Mouse (Mus musculus) limb, embryonic 13.5 days (tissue): ENCODE data around the gene Art2b. TPM values are rescaled to one million over a fixed set of nuclear protein-coding genes. Genes with fewer than 3 reads are reported as not detected.
"Not testable (repeated sequence)": the region's sequence is repeated elsewhere in the genome, so short reads cannot be mapped to it uniquely, and the experiment has no call there.

Experiments used
- ATAC-seq: fragments of 200-750 bp; cut with Nextera tagmentation; 2 replicates; pipeline ENCODE4 v1.8.0; 2017; ENCODE audit warnings: low read depth, moderate number of reproducible peaks, moderate TSS enrichment; ENCODE audit not compliant: low FRiP score
- H3K27ac ChIP-seq: fragments of 300-500 bp; sonication (generic); 2 replicates; pipeline ENCODE4 v1.5.1; 2015; ENCODE audit warnings: inconsistent platforms, mild to moderate bottlenecking, moderate library complexity
- H3K27me3 ChIP-seq: fragments of 300-500 bp; sonication (generic); 2 replicates; pipeline ENCODE4 v1.6.1; 2015; ENCODE audit warnings: mild to moderate bottlenecking, inconsistent platforms
- H3K36me3 ChIP-seq: fragments of 300-500 bp; sonication (generic); 2 replicates; pipeline ENCODE4 v1.6.1; 2015; ENCODE audit warnings: inconsistent platforms, mild to moderate bottlenecking, moderate library complexity
- H3K4me1 ChIP-seq: fragments of 300-500 bp; sonication (generic); 2 replicates; pipeline ENCODE4 v1.6.1; 2015; ENCODE audit warnings: inconsistent platforms
- H3K4me2 ChIP-seq: fragments of 300-500 bp; sonication (generic); replicated peaks from 2 replicates; pipeline ENCODE4 v1.6.1; 2015; ENCODE audit warnings: inconsistent platforms, mild to moderate bottlenecking, moderate library complexity
- H3K4me3 ChIP-seq: fragments of 300-500 bp; sonication (generic); 2 replicates; pipeline ENCODE4 v1.5.1; 2015; ENCODE audit warnings: moderate library complexity, mild to moderate bottlenecking, inconsistent platforms
- H3K9ac ChIP-seq: fragments of 300-500 bp; sonication (generic); 2 replicates; pipeline ENCODE4 v1.6.1; 2015; ENCODE audit warnings: mild to moderate bottlenecking, inconsistent platforms
- H3K9me3 ChIP-seq: fragments of 300-500 bp; sonication (generic); 2 replicates; pipeline ENCODE4 v1.6.1; 2016; ENCODE audit warnings: inconsistent platforms
- WGBS: fragments of 180-500 bp; shearing (Covaris S2); methylation state at CpG from one replicate; pipeline ENCODE4 v1.1.7; 2015; 5-methylcytosine and 5-hydroxymethylcytosine counted together
- polyA plus RNA-seq: library from polyadenylated mRNA; unstranded; fragments of >200 nt; fragmentation: Nextera tagmentation; extraction: Ambion mirVana; gene quantifications from 2 replicates; pipeline ENCODE4 v1.2.1, GENCODE M21; 2015

The Art2b gene
- not detected in 2 replicates for polyA plus RNA-seq

GRCm38 (mm10) chr7:101585408-101585807 lies at the start of gene Art2b:
Gene Art2b, minus strand, starts transcription at chr7:101585600.
- H3K9ac ChIP-seq: no peak within 1 kb of the TSS
- H3K36me3 ChIP-seq: no peaks in the 10 kb centered on the region
- no peak within 1 kb of the TSS for H3K4me2 ChIP-seq
- no peak for ATAC-seq
- no peaks in the 10 kb centered on the region for H3K27me3 ChIP-seq
- no peak within 1 kb of the TSS for H3K4me3 ChIP-seq
- WGBS: 78% methylated on average over 5 of the region's 5 CpGs
- H3K4me1 ChIP-seq: no peaks in the 10 kb centered on the region
- no peak within 1 kb of the TSS for H3K27ac ChIP-seq
- no peaks in the 10 kb centered on the region for H3K9me3 ChIP-seq

- 82% methylated on average over 4 of the region's 4 CpGs for WGBS
- Histone ChIP-seq H3K36me3 (no peaks in the 10 kb centered on the region), H3K9ac (no peak overlapping the region), H3K4me2 (no peak overlapping the region), H3K4me3 (no peak overlapping the region), H3K4me1 (no peaks in the 10 kb centered on the region), H3K27me3 (no peaks in the 10 kb centered on the region), H3K9me3 (peaks cover 5% of the 10 kb centered on the region; the same call in 1 of the 2 replicates), H3K27ac (no peak overlapping the region)
- no peak for ATAC-seq
These were observed 49.1 kb upstream of the Art2b start for GRCm38 (mm10) chr7:101634513-101634912.

GRCm38 (mm10) chr7:101633629-101634177 lies 48.3 kb upstream of the Art2b start:
- Histone ChIP-seq H3K4me3 (no peak overlapping the region), H3K9me3 (peaks cover 5% of the 10 kb centered on the region; the same call in 1 of the 2 replicates), H3K4me2 (no peak overlapping the region), H3K27me3 (no peaks in the 10 kb centered on the region), H3K4me1 (no peaks in the 10 kb centered on the region), H3K36me3 (no peaks in the 10 kb centered on the region), H3K27ac (no peak overlapping the region), H3K9ac (no peak overlapping the region)
- 77% methylated on average over 8 of the region's 8 CpGs for WGBS
- no peak for ATAC-seq

- Histone ChIP-seq H3K36me3 (no peaks in the 10 kb centered on the region), H3K4me1 (no peaks in the 10 kb centered on the region), H3K27ac (no peak overlapping the region), H3K4me2 (no peak overlapping the region), H3K27me3 (no peaks in the 10 kb centered on the region), H3K9ac (no peak overlapping the region), H3K4me3 (no peak overlapping the region), H3K9me3 (peaks cover 5% of the 10 kb centered on the region; the same call in 1 of the 2 replicates)
- WGBS: 72% methylated on average over 2 of the region's 2 CpGs
- ATAC-seq: no peak
These were observed 43.1 kb upstream of the Art2b start for GRCm38 (mm10) chr7:101628481-101628880.

- ATAC-seq, H3K4me1 ChIP-seq: not testable (repeated sequence)
- whole genome bisulfite sequencing: 72% methylated on average over 7 of the region's 7 CpGs
These were observed 41.8 kb upstream of the Art2b start for GRCm38 (mm10) chr7:101627166-101627565.

GRCm38 (mm10) chr7:101624283-101624682 lies 38.9 kb upstream of the Art2b start:
- Histone ChIP-seq H3K4me3 (no peak overlapping the region), H3K36me3 (no peaks in the 10 kb centered on the region), H3K9me3 (no peaks in the 10 kb centered on the region), H3K9ac (no peak overlapping the region), H3K27me3 (0 out of 2 replicates have a peak, but pooled peaks cover 4% of the 10 kb centered on the region), H3K4me2 (no peak overlapping the region), H3K27ac (no peak overlapping the region), H3K4me1 (no peaks in the 10 kb centered on the region)
- no peak for ATAC-seq
- WGBS: 77% methylated on average over 6 of the region's 6 CpGs

More at GRCm38 (mm10) chr7:101627166-101627565, 41.8 kb upstream of the Art2b start:
- H3K9me3 ChIP-seq, H3K27me3 ChIP-seq, H3K9ac ChIP-seq, H3K27ac ChIP-seq, H3K4me2 ChIP-seq, H3K4me3 ChIP-seq, H3K36me3 ChIP-seq: not testable (repeated sequence)

- 85% methylated on average over 4 of the region's 4 CpGs for WGBS
- H3K4me2 ChIP-seq, ATAC-seq, H3K9ac ChIP-seq, H3K4me3 ChIP-seq, H3K4me1 ChIP-seq, H3K27me3 ChIP-seq, H3K27ac ChIP-seq, H3K9me3 ChIP-seq, H3K36me3 ChIP-seq: not testable (repeated sequence)
These were observed 36.5 kb upstream of the Art2b start for GRCm38 (mm10) chr7:101621861-101622260.

- Histone ChIP-seq H3K36me3 (no peaks in the 10 kb centered on the region), H3K27ac (no peak overlapping the region), H3K9me3 (no peaks in the 10 kb centered on the region), H3K9ac (no peak overlapping the region), H3K27me3 (0 out of 2 replicates have a peak, but pooled peaks cover 4% of the 10 kb centered on the region), H3K4me3 (no peak overlapping the region), H3K4me2 (no peak overlapping the region), H3K4me1 (no peaks in the 10 kb centered on the region)
- ATAC-seq: no peak
- WGBS: 30% methylated on average over 4 of the region's 4 CpGs
These were observed 35.0 kb upstream of the Art2b start for GRCm38 (mm10) chr7:101620373-101620772.

- Histone ChIP-seq H3K4me3 (no peak overlapping the region), H3K4me1 (no peaks in the 10 kb centered on the region), H3K9ac (no peak overlapping the region), H3K27me3 (0 out of 2 replicates have a peak, but pooled peaks cover 4% of the 10 kb centered on the region), H3K36me3 (no peaks in the 10 kb centered on the region), H3K27ac (no peak overlapping the region), H3K9me3 (no peaks in the 10 kb centered on the region), H3K4me2 (no peak overlapping the region)
- no peak for ATAC-seq
- 82% methylated on average over 7 of the region's 7 CpGs for WGBS
These were observed 32.9 kb upstream of the Art2b start for GRCm38 (mm10) chr7:101618273-101618672.

GRCm38 (mm10) chr7:101617438-101618165 lies 32.2 kb upstream of the Art2b start:
- no peaks in the 10 kb centered on the region for H3K36me3 ChIP-seq
- no peak for ATAC-seq
- no peaks in the 10 kb centered on the region for H3K27me3 ChIP-seq
- no peaks in the 10 kb centered on the region for H3K4me1 ChIP-seq
- H3K9ac ChIP-seq: no peak overlapping the region
- no peak overlapping the region for H3K27ac ChIP-seq
- no peaks in the 10 kb centered on the region for H3K9me3 ChIP-seq
- 70% methylated on average over 10 of the region's 10 CpGs for WGBS
- no peak overlapping the region for H3K4me3 ChIP-seq
- no peak overlapping the region for H3K4me2 ChIP-seq

GRCm38 (mm10) chr7:101616136-101616835 lies 30.9 kb upstream of the Art2b start:
- Histone ChIP-seq H3K9me3 (no peaks in the 10 kb centered on the region), H3K4me2 (no peak overlapping the region), H3K9ac (no peak overlapping the region), H3K27me3 (no peaks in the 10 kb centered on the region), H3K36me3 (no peaks in the 10 kb centered on the region), H3K4me3 (no peak overlapping the region), H3K27ac (no peak overlapping the region), H3K4me1 (no peaks in the 10 kb centered on the region)
- 86% methylated on average over 6 of the region's 6 CpGs for WGBS
- no peak for ATAC-seq

- Histone ChIP-seq H3K9ac (no peak overlapping the region), H3K4me2 (no peak overlapping the region), H3K4me3 (no peak overlapping the region), H3K36me3 (no peaks in the 10 kb centered on the region), H3K4me1 (no peaks in the 10 kb centered on the region), H3K9me3 (no peaks in the 10 kb centered on the region), H3K27ac (no peak overlapping the region), H3K27me3 (no peaks in the 10 kb centered on the region)
- 73% methylated on average over 7 of the region's 7 CpGs for WGBS
- ATAC-seq: no peak
These were observed 30.0 kb upstream of the Art2b start for GRCm38 (mm10) chr7:101615406-101615805.
